Mouse (Mus musculus) hindbrain, embryonic 15.5 days (tissue): ENCODE results near the gene Exoc5. TPM values are rescaled to one million over a fixed set of nuclear protein-coding genes. Genes with fewer than 3 reads are reported as not detected.
A peak's percentile ranks its signal among the peaks of the same experiment; 100 is the strongest.

Source experiments
- ATAC-seq: fragments of 200-750 bp; cut with Nextera tagmentation; 2 replicates; pipeline ENCODE4 v1.8.0; 2017; ENCODE audit warnings: low read depth, moderate number of reproducible peaks, moderate TSS enrichment; ENCODE audit not compliant: low FRiP score
- H3K27ac ChIP-seq: fragments of 300-500 bp; sonication (generic); replicated peaks from 2 replicates; pipeline ENCODE4 v1.5.1; 2015; ENCODE audit warnings: mild to moderate bottlenecking, inconsistent platforms
- H3K27me3 ChIP-seq: fragments of 300-500 bp; sonication (generic); 2 replicates; pipeline ENCODE4 v1.6.1; 2015; ENCODE audit warnings: control low read depth, inconsistent platforms
- H3K36me3 ChIP-seq: fragments of 300-500 bp; sonication (generic); 2 replicates; pipeline ENCODE4 v1.6.1; 2015; ENCODE audit warnings: control low read depth, inconsistent platforms
- H3K4me1 ChIP-seq: fragments of 300-500 bp; sonication (generic); replicated peaks from 2 replicates; pipeline ENCODE4 v1.6.1; 2015; ENCODE audit warnings: control low read depth, inconsistent platforms
- H3K4me2 ChIP-seq: fragments of 300-500 bp; sonication (generic); 2 replicates; pipeline ENCODE4 v1.6.1; 2015; ENCODE audit warnings: moderate library complexity, mild to moderate bottlenecking, inconsistent platforms
- H3K4me3 ChIP-seq: fragments of 300-500 bp; sonication (generic); 2 replicates; pipeline ENCODE4 v1.5.1; 2015; ENCODE audit warnings: mild to moderate bottlenecking, inconsistent platforms
- H3K9ac ChIP-seq: fragments of 300-500 bp; sonication (generic); 2 replicates; pipeline ENCODE4 v1.6.1; 2015; ENCODE audit warnings: inconsistent platforms
- H3K9me3 ChIP-seq: fragments of 300-500 bp; sonication (generic); 2 replicates; pipeline ENCODE4 v1.6.1; 2016; ENCODE audit warnings: control low read depth, inconsistent platforms
- WGBS: fragments of 180-500 bp; shearing (Covaris S2); methylation state at CpG from one replicate; pipeline ENCODE4 v1.1.7; 2015; 5-methylcytosine and 5-hydroxymethylcytosine counted together
- polyA plus RNA-seq: library from polyadenylated mRNA; unstranded; fragments of >200 nt; fragmentation: Nextera tagmentation; extraction: Ambion mirVana; gene quantifications from 2 replicates; pipeline ENCODE4 v1.2.1, GENCODE M21; 2015

Exoc5 gene
- polyA plus RNA-seq, 1 experiment from 2014 or later = 65.2 TPM

GRCm38 (mm10) chr14:48998795-48999194, 67.7 kb downstream of the Exoc5 start:
- no peaks in the 10 kb centered on the region for H3K36me3 ChIP-seq
- H3K4me1 ChIP-seq = no peaks in the 10 kb centered on the region
- no peak overlapping the region for H3K4me2 ChIP-seq
- ATAC-seq = no peak
- H3K9ac ChIP-seq = no peak overlapping the region
- WGBS = 44% methylated on average over 4 of the region's 4 CpGs
- no peaks in the 10 kb centered on the region for H3K9me3 ChIP-seq
- H3K4me3 ChIP-seq = no peak overlapping the region
- no peaks in the 10 kb centered on the region for H3K27me3 ChIP-seq
- no peak overlapping the region for H3K27ac ChIP-seq

GRCm38 (mm10) chr14:48993861-48994260, 72.6 kb downstream of the Exoc5 start:
- no peaks in the 10 kb centered on the region for H3K27me3 ChIP-seq
- H3K36me3 ChIP-seq = no peaks in the 10 kb centered on the region
- no peaks in the 10 kb centered on the region for H3K9me3 ChIP-seq
- no peak overlapping the region for H3K27ac ChIP-seq
- WGBS = 91% methylated on average over 3 of the region's 3 CpGs
- no peak overlapping the region for H3K4me3 ChIP-seq
- H3K4me1 ChIP-seq = peaks cover 7% of the 10 kb centered on the region
- H3K9ac ChIP-seq = no peak overlapping the region
- H3K4me2 ChIP-seq = no peak overlapping the region
- ATAC-seq = no peak

GRCm38 (mm10) chr14:48992070-48992580, 74.3 kb downstream of the Exoc5 start:
- Histone ChIP-seq H3K4me1 (peaks cover 7% of the 10 kb centered on the region), H3K4me3 (no peak overlapping the region), H3K9ac (no peak overlapping the region), H3K4me2 (no peak overlapping the region), H3K36me3 (no peaks in the 10 kb centered on the region), H3K27ac (no peak overlapping the region), H3K9me3 (no peaks in the 10 kb centered on the region), H3K27me3 (0 out of 2 replicates have a peak, but pooled peaks cover 3% of the 10 kb centered on the region)
- no peak for ATAC-seq
- WGBS = 15% methylated on average over 3 of the region's 3 CpGs

GRCm38 (mm10) chr14:48991144-48991522, 75.3 kb downstream of the Exoc5 start:
- ATAC-seq = 0 out of 2 replicates have a peak, but pooled peaks have one; percentile 27
- H3K9me3 ChIP-seq = no peaks in the 10 kb centered on the region
- 0 out of 2 replicates have a peak, but pooled peaks cover 3% of the 10 kb centered on the region for H3K27me3 ChIP-seq
- H3K9ac ChIP-seq = no peak overlapping the region
- peaks cover 7% of the 10 kb centered on the region for H3K4me1 ChIP-seq
- WGBS = 3% methylated on average over 7 of the region's 7 CpGs
- no peaks in the 10 kb centered on the region for H3K36me3 ChIP-seq
- H3K4me2 ChIP-seq = peak overlapping the region; percentile 54
- peak overlapping the region; percentile 17 for H3K4me3 ChIP-seq
- peak overlapping the region; percentile 56; the same call in 1 of the 2 replicates for H3K27ac ChIP-seq

GRCm38 (mm10) chr14:48990471-48991143, 75.8 kb downstream of the Exoc5 start:
- Histone ChIP-seq H3K4me1 (peaks cover 7% of the 10 kb centered on the region), H3K9me3 (no peaks in the 10 kb centered on the region), H3K4me2 (peak overlapping the region; percentile 54), H3K27me3 (0 out of 2 replicates have a peak, but pooled peaks cover 3% of the 10 kb centered on the region), H3K9ac (no peak overlapping the region), H3K36me3 (no peaks in the 10 kb centered on the region), H3K4me3 (peak overlapping the region; percentile 17), H3K27ac (peak overlapping the region; percentile 56; the same call in 1 of the 2 replicates)
- WGBS = 11% methylated on average over 17 of the region's 17 CpGs
- ATAC-seq = peak; percentile 95

- Histone ChIP-seq H3K9me3 (no peaks in the 10 kb centered on the region), H3K27ac (no peak overlapping the region), H3K36me3 (no peaks in the 10 kb centered on the region), H3K4me2 (no peak overlapping the region), H3K9ac (no peak overlapping the region), H3K4me1 (peaks cover 7% of the 10 kb centered on the region), H3K4me3 (no peak overlapping the region), H3K27me3 (0 out of 2 replicates have a peak, but pooled peaks cover 3% of the 10 kb centered on the region)
- 64% methylated on average over 8 of the region's 8 CpGs for WGBS
- no peak for ATAC-seq
Observed at GRCm38 (mm10) chr14:48989831-48990230, 76.6 kb downstream of the Exoc5 start.

- Histone ChIP-seq H3K4me3 (no peak overlapping the region), H3K9me3 (no peaks in the 10 kb centered on the region), H3K9ac (no peak overlapping the region), H3K27ac (no peak overlapping the region), H3K4me1 (peaks cover 4% of the 10 kb centered on the region), H3K4me2 (no peak overlapping the region), H3K36me3 (no peaks in the 10 kb centered on the region), H3K27me3 (0 out of 2 replicates have a peak, but pooled peaks cover 3% of the 10 kb centered on the region)
- ATAC-seq = no peak
- 74% methylated on average over 8 of the region's 8 CpGs for WGBS
Observed at GRCm38 (mm10) chr14:48986231-48986630, 80.2 kb downstream of the Exoc5 start.

- Histone ChIP-seq H3K4me1 (no peaks in the 10 kb centered on the region), H3K4me2 (no peak overlapping the region), H3K9ac (no peak overlapping the region), H3K27me3 (0 out of 2 replicates have a peak, but pooled peaks cover 3% of the 10 kb centered on the region), H3K27ac (no peak overlapping the region), H3K9me3 (no peaks in the 10 kb centered on the region), H3K36me3 (no peaks in the 10 kb centered on the region), H3K4me3 (no peak overlapping the region)
- peak; percentile 65; the same call in 1 of the 2 replicates for ATAC-seq
- 50% methylated on average over 10 of the region's 10 CpGs for WGBS
Observed at GRCm38 (mm10) chr14:48985673-48986072, 80.8 kb downstream of the Exoc5 start.

GRCm38 (mm10) chr14:48978971-48979388, 87.5 kb downstream of the Exoc5 start:
- H3K4me1 ChIP-seq = no peaks in the 10 kb centered on the region
- H3K9ac ChIP-seq = no peak overlapping the region
- H3K4me3 ChIP-seq = no peak overlapping the region
- WGBS = 62% methylated on average over 3 of the region's 3 CpGs
- no peaks in the 10 kb centered on the region for H3K9me3 ChIP-seq
- no peak overlapping the region for H3K27ac ChIP-seq
- ATAC-seq = no peak
- H3K27me3 ChIP-seq = no peaks in the 10 kb centered on the region
- no peak overlapping the region for H3K4me2 ChIP-seq
- no peaks in the 10 kb centered on the region for H3K36me3 ChIP-seq

GRCm38 (mm10) chr14:48971546-48971945, 94.9 kb downstream of the Exoc5 start:
- Histone ChIP-seq H3K4me2 (no peak overlapping the region), H3K27ac (no peak overlapping the region), H3K9me3 (no peaks in the 10 kb centered on the region), H3K4me1 (no peaks in the 10 kb centered on the region), H3K27me3 (no peaks in the 10 kb centered on the region), H3K4me3 (no peak overlapping the region), H3K36me3 (no peaks in the 10 kb centered on the region), H3K9ac (no peak overlapping the region)
- 87% methylated on average over 2 of the region's 2 CpGs for WGBS
- ATAC-seq = no peak

- Histone ChIP-seq H3K4me2 (no peak overlapping the region), H3K9me3 (no peaks in the 10 kb centered on the region), H3K27me3 (no peaks in the 10 kb centered on the region), H3K9ac (no peak overlapping the region), H3K4me1 (no peaks in the 10 kb centered on the region), H3K4me3 (no peak overlapping the region), H3K27ac (no peak overlapping the region), H3K36me3 (no peaks in the 10 kb centered on the region)
- WGBS = 87% methylated on average over 9 of the region's 9 CpGs
- no peak for ATAC-seq
Observed at GRCm38 (mm10) chr14:48968670-48969069, 97.8 kb downstream of the Exoc5 start.
